Mouse (Mus musculus) lung, adult 2 months (tissue): ENCODE data around the gene Trpm5.

Source experiments
- CTCF ChIP-seq: fragments of 200-500 bp; IDR thresholded peaks from 2 replicates; pipeline ENCODE4 v1.5.1; 2011; ENCODE audit warnings: mild to moderate bottlenecking, low read length, control low read depth; ENCODE audit not compliant: insufficient read depth
- POLR2A ChIP-seq: fragments of 200-500 bp; IDR thresholded peaks from 2 replicates; pipeline ENCODE4 v1.6.1; 2011; ENCODE audit warnings: low read depth, mild to moderate bottlenecking, control low read depth, low read length, borderline replicate concordance; ENCODE audit errors: extremely low read depth

DNA sequence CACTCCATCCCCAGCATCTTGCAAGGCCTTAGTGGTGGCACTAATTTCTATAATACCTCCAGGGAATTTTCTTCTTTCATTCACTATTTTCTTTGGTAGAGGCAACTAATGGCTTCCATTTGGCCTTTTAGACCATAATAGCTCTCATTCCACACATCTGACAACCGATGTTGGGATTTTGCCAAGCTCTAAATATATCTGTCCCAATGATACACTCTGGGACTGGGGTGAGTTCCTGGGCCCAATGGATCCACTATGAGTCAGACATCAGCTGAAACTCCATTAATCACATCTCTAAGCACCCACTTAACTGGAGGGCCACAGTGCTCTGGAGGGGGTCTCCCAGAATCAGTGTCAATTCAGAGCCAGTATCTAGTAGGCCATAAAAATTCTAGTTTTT lies 62.6 kb downstream of the Trpm5 start:
- TF ChIP-seq CTCF: no peak
- TF ChIP-seq POLR2A: no peak
